Comparison of ENCODE assay signal across 17 mouse cellular contexts in genomic region chr8:113464625-113465024, GRCm38 (mm10).
"Had no signal": no experiment of that assay in that cellular context is flagged by ENCODE, and none has a peak within 500 bp of the region (broad histone marks: within the 10 kb centered on the region; RNA-seq: fewer than 3 reads in every experiment).

No protein-coding gene starts in this region.

- H3K9ac ChIP-seq: lung, embryonic 14.5 days; midbrain, embryonic 13.5 days; midbrain, embryonic 15.5 days; neural tube, embryonic 13.5 days; neural tube, embryonic 15.5 days had no signal

- H3K4me3 ChIP-seq: midbrain, embryonic 10.5 days; midbrain, embryonic 13.5 days; midbrain, embryonic 15.5 days; myocyte; neural tube, embryonic 13.5 days; neural tube, embryonic 15.5 days had no signal

- ATAC-seq: midbrain, embryonic 13.5 days; midbrain, embryonic 15.5 days had no signal

- H3K4me1 ChIP-seq: midbrain, embryonic 10.5 days; midbrain, embryonic 13.5 days; midbrain, embryonic 15.5 days had no signal

- H3K9me3 ChIP-seq: midbrain, embryonic 10.5 days; midbrain, embryonic 13.5 days; midbrain, embryonic 15.5 days; neural tube, embryonic 13.5 days; neural tube, embryonic 15.5 days had no signal

- H3K4me2 ChIP-seq: lung, embryonic 14.5 days; midbrain, embryonic 13.5 days; midbrain, embryonic 15.5 days; neural tube, embryonic 13.5 days; neural tube, embryonic 15.5 days had no signal

- H3K27ac ChIP-seq: macrophage; midbrain, embryonic 10.5 days; midbrain, embryonic 13.5 days; midbrain, embryonic 15.5 days; neural tube, embryonic 13.5 days; neural tube, embryonic 15.5 days had no signal

- H3K36me3 ChIP-seq: midbrain, embryonic 10.5 days; midbrain, embryonic 13.5 days; midbrain, embryonic 15.5 days; neural tube, embryonic 13.5 days; neural tube, embryonic 15.5 days had no signal

- DNase-seq: lung, adult 18-20 months; lung, embryonic 14.5 days; lung, postnatal 10 days; lung, postnatal 36 days; retina, postnatal 1 day; right cerebral cortex, postnatal 4 days; spleen, adult 18-20 months; thymus, adult 18-20 months; thymus, postnatal 14 days; thymus, postnatal 36 days had no signal

- H3K27me3 ChIP-seq: midbrain, embryonic 13.5 days; midbrain, embryonic 15.5 days; neural tube, embryonic 13.5 days; neural tube, embryonic 15.5 days had no signal
